Mouse (Mus musculus) stomach, postnatal 0 days (tissue): ENCODE measurements around the gene Gp9. TPM values are rescaled to one million over a fixed set of nuclear protein-coding genes. Genes with fewer than 3 reads are reported as not detected.

Source experiments
- ATAC-seq: fragments of 200-750 bp; cut with Nextera tagmentation; 2 replicates; pipeline ENCODE4 v1.8.0; 2017; ENCODE audit not compliant: low FRiP score, low TSS enrichment
- DNase-seq: peaks from one replicate; pipeline ENCODE4 v3.0.0-alpha.2; 2016; ENCODE audit warnings: low spot score
- H3K27ac ChIP-seq: fragments of 300-500 bp; sonication (generic); replicated peaks from 2 replicates; pipeline ENCODE4 v1.5.1; 2014; ENCODE audit warnings: mild to moderate bottlenecking, control low read depth
- H3K27me3 ChIP-seq: fragments of 300-500 bp; sonication (generic); 2 replicates; pipeline ENCODE4 v1.6.1; 2014; ENCODE audit warnings: low read length; ENCODE audit not compliant: control insufficient read depth, insufficient read depth
- H3K36me3 ChIP-seq: fragments of 300-500 bp; sonication (generic); 2 replicates; pipeline ENCODE4 v1.6.1; 2014; ENCODE audit warnings: low read length, mixed read lengths; ENCODE audit not compliant: control insufficient read depth, insufficient read depth
- H3K4me1 ChIP-seq: fragments of 300-500 bp; sonication (generic); replicated peaks from 2 replicates; pipeline ENCODE4 v1.6.1; 2014; ENCODE audit warnings: antibody characterized with exemption; ENCODE audit not compliant: control insufficient read depth, insufficient read depth
- H3K4me2 ChIP-seq: fragments of 300-500 bp; sonication (generic); replicated peaks from 2 replicates; pipeline ENCODE4 v1.6.1; 2014; ENCODE audit warnings: low read depth, mild to moderate bottlenecking, control low read depth, moderate library complexity
- H3K4me3 ChIP-seq: fragments of 300-500 bp; sonication (generic); 2 replicates; pipeline ENCODE4 v1.5.1; 2014; ENCODE audit warnings: low read depth, low read length, control low read depth
- H3K9ac ChIP-seq: fragments of 300-500 bp; sonication (generic); 2 replicates; pipeline ENCODE4 v1.6.1; 2014; ENCODE audit warnings: mild to moderate bottlenecking, low read length, control low read depth, mixed read lengths
- H3K9me3 ChIP-seq: fragments of 300-500 bp; sonication (generic); 2 replicates; pipeline ENCODE4 v1.6.1; 2016; ENCODE audit warnings: low read length; ENCODE audit not compliant: control insufficient read depth
- CTCF ChIP-seq: IDR thresholded peaks from 2 replicates; pipeline ENCODE4 v1.5.1; 2016; ENCODE audit warnings: antibody characterized with exemption, low read depth, mild to moderate bottlenecking, moderate library complexity
- EP300 ChIP-seq: optimal IDR thresholded peaks from 2 replicates; pipeline ENCODE3; 2016; ENCODE audit warnings: antibody characterized with exemption
- WGBS: fragments of 180-500 bp; shearing (Covaris S2); extraction: QIAGEN DNeasy Blood & Tissue Kit; methylation state at CpG from one replicate; pipeline ENCODE4 v1.1.7; 2014; 5-methylcytosine and 5-hydroxymethylcytosine counted together
- polyA plus RNA-seq: library from polyadenylated mRNA; unstranded; fragments of >200 nt; fragmentation: Nextera tagmentation; extraction: Ambion mirVana; gene quantifications from 2 replicates; pipeline ENCODE4 v1.2.1, GENCODE M21; 2015

Gene Gp9
- polyA plus RNA-seq, 1 experiment from 2014 or later, result 0.40 TPM

GRCm38 (mm10) chr6:87745301-87745700 lies 32.6 kb upstream of the Gp9 start:
- no peak overlapping the region for H3K4me3 ChIP-seq
- ATAC-seq (no peak), DNase-seq (no peak)
- WGBS, result 26% methylated on average over 1 of the region's 1 CpGs
- H3K4me2 ChIP-seq, result no peak overlapping the region
- no peak for TF ChIP-seq EP300
- TF ChIP-seq CTCF, result no peak
- H3K27me3 ChIP-seq, result no peaks in the 10 kb centered on the region
- H3K9ac ChIP-seq, result no peak overlapping the region
- H3K9me3 ChIP-seq, result no peaks in the 10 kb centered on the region
- no peak overlapping the region for H3K27ac ChIP-seq
- H3K36me3 ChIP-seq, result no peaks in the 10 kb centered on the region
- no peaks in the 10 kb centered on the region for H3K4me1 ChIP-seq

DNA sequence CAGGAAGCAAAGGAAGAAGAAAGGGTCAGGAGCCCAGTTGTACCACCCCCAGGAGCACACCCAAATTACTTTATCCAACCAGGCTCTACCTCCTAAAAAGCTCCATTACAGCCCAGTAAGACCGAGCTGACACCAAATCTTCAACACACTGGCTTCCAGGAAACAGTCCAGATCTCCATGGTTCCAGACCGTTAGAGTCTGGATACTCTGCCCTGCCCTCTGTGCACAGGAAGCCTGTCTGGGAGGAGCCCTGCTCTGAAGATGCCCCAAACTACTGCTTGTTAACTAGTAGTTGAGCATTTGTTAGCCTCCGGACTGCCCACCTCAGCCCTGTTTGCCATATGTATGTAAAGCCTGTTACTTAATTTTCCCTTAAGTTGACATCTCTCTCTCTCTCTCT lies 31.8 kb upstream of the Gp9 start:
- H3K9ac ChIP-seq, result no peak overlapping the region
- H3K9me3 ChIP-seq, result no peaks in the 10 kb centered on the region
- DNase-seq, result no peak
- H3K27ac ChIP-seq, result no peak overlapping the region
- H3K4me3 ChIP-seq, result no peak overlapping the region
- H3K36me3 ChIP-seq, result no peaks in the 10 kb centered on the region
- H3K4me2 ChIP-seq, result no peak overlapping the region
- TF ChIP-seq CTCF (no peak), EP300 (no peak)
- H3K4me1 ChIP-seq, result no peaks in the 10 kb centered on the region
- WGBS, result 44% methylated on average over 3 of the region's 3 CpGs
- H3K27me3 ChIP-seq, result no peaks in the 10 kb centered on the region
- no peak for ATAC-seq

DNA sequence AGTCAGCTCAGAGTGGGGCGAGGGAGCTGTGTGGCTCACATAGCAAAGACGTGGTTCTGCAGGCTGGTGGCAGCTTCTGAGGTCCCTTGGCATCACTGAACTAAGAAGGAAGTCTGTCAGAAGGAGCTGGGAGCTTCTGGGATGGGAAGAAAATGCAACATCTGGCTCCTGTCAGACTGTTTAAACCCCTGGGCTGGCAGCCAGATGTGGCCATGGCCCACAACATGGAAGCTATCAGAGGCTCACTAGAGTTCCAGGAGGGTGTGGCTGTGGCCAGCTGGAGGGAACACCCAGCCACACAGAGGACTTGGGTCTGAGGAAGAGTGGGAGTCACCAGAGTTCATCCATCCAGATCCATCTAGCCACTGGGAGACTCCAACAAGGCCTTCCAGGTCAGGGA lies 31.0 kb upstream of the Gp9 start:
- Histone ChIP-seq H3K27me3 (no peaks in the 10 kb centered on the region), H3K36me3 (no peaks in the 10 kb centered on the region), H3K4me2 (no peak overlapping the region), H3K4me3 (no peak overlapping the region), H3K27ac (no peak overlapping the region), H3K9me3 (no peaks in the 10 kb centered on the region), H3K4me1 (no peaks in the 10 kb centered on the region), H3K9ac (no peak overlapping the region)
- no peak for TF ChIP-seq EP300
- no peak for DNase-seq
- ATAC-seq, result peak; percentile 36; the same call in 1 of the 2 replicates
- 51% methylated on average over 2 of the region's 2 CpGs for WGBS

GRCm38 (mm10) chr6:87748078-87748477 lies 29.8 kb upstream of the Gp9 start:
- Histone ChIP-seq H3K27ac (no peak overlapping the region), H3K36me3 (no peaks in the 10 kb centered on the region), H3K4me1 (no peaks in the 10 kb centered on the region), H3K9ac (no peak overlapping the region), H3K4me2 (no peak overlapping the region), H3K9me3 (no peaks in the 10 kb centered on the region), H3K4me3 (no peak overlapping the region), H3K27me3 (no peaks in the 10 kb centered on the region)
- no peak for DNase-seq
- TF ChIP-seq EP300 (no peak), CTCF (no peak)
- 83% methylated on average over 2 of the region's 2 CpGs for WGBS
- ATAC-seq, result no peak

DNA sequence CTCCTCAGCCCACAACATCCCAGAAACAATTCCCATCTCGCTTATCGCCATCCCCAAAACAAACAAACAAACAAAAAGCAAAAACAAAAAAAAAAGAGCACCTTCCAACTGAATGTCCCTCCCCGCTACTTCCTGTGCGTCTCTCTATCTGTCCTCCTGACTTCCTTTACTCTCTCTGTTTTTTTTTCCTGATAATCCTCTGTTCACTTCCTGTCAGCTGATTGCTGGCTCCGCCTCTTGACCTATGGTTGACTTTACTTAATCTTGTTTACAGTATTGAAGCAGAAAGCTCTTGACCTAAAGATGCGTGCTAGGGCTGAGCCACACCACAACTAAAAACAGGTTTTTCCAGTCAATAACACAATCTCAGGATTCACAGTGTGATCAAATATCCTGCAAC lies 29.3 kb upstream of the Gp9 start:
- Histone ChIP-seq H3K9me3 (no peaks in the 10 kb centered on the region), H3K27me3 (no peaks in the 10 kb centered on the region), H3K4me2 (no peak overlapping the region), H3K36me3 (no peaks in the 10 kb centered on the region), H3K9ac (no peak overlapping the region), H3K4me1 (no peaks in the 10 kb centered on the region), H3K4me3 (no peak overlapping the region), H3K27ac (no peak overlapping the region)
- ATAC-seq (no peak), DNase-seq (no peak)
- WGBS, result 79% methylated on average over 6 of the region's 6 CpGs
- TF ChIP-seq CTCF (no peak), EP300 (no peak)

- DNase-seq (no peak), ATAC-seq (no peak)
- no peak overlapping the region for H3K27ac ChIP-seq
- H3K9me3 ChIP-seq, result no peaks in the 10 kb centered on the region
- no peak overlapping the region for H3K9ac ChIP-seq
- H3K36me3 ChIP-seq, result no peaks in the 10 kb centered on the region
- TF ChIP-seq CTCF, result no peak
- no peak for TF ChIP-seq EP300
- H3K4me3 ChIP-seq, result no peak overlapping the region
- no peaks in the 10 kb centered on the region for H3K4me1 ChIP-seq
- no peaks in the 10 kb centered on the region for H3K27me3 ChIP-seq
- no peak overlapping the region for H3K4me2 ChIP-seq
- 79% methylated on average over 8 of the region's 8 CpGs for WGBS
These were observed 27.5 kb upstream of the Gp9 start for GRCm38 (mm10) chr6:87750184-87750910.
